Mouse (Mus musculus) hindbrain, embryonic 16.5 days (tissue): ENCODE measurements at regions not wholly inside any gene's neighbourhood (a gene's known extent, or its start where the extent isn't known, plus 50 kb on each side); places are given as distances from the start of the nearest gene placed in this dataset.
A peak's percentile ranks its signal among the peaks of the same experiment; 100 is the strongest.
"Not testable (repeated sequence)": the region's sequence is repeated elsewhere in the genome, so short reads cannot be mapped to it uniquely, and the experiment has no call there.

Experiments used
- ATAC-seq: fragments of 200-750 bp; cut with Nextera tagmentation; 2 replicates; pipeline ENCODE4 v1.8.0; 2017; ENCODE audit warnings: moderate TSS enrichment, moderate library complexity
- H3K27ac ChIP-seq: fragments of 300-500 bp; sonication (generic); 2 replicates; pipeline ENCODE4 v1.5.1; 2014; ENCODE audit warnings: low read depth, mild to moderate bottlenecking, control low read depth, low read length, moderate library complexity
- H3K27me3 ChIP-seq: fragments of 300-500 bp; sonication (generic); replicated peaks from 2 replicates; pipeline ENCODE4 v1.6.1; 2014; ENCODE audit warnings: low read length; ENCODE audit not compliant: control insufficient read depth, insufficient read depth
- H3K36me3 ChIP-seq: fragments of 300-500 bp; sonication (generic); 2 replicates; pipeline ENCODE4 v1.6.1; 2014; ENCODE audit warnings: mild to moderate bottlenecking, low read length, moderate library complexity, mixed read lengths; ENCODE audit not compliant: control insufficient read depth, insufficient read depth
- H3K4me1 ChIP-seq: fragments of 300-500 bp; sonication (generic); 2 replicates; pipeline ENCODE4 v1.6.1; 2014; ENCODE audit warnings: low read depth, low read length; ENCODE audit not compliant: control insufficient read depth, insufficient read depth
- H3K4me2 ChIP-seq: fragments of 300-500 bp; sonication (generic); 2 replicates; pipeline ENCODE4 v1.6.1; 2014; ENCODE audit warnings: mild to moderate bottlenecking, low read length, control low read depth, moderate library complexity
- H3K4me3 ChIP-seq: fragments of 300-500 bp; sonication (generic); 2 replicates; pipeline ENCODE4 v1.5.1; 2014; ENCODE audit warnings: mild to moderate bottlenecking, low read length, control low read depth, moderate library complexity
- H3K9ac ChIP-seq: fragments of 300-500 bp; sonication (generic); 2 replicates; pipeline ENCODE4 v1.6.1; 2014; ENCODE audit warnings: low read depth, mild to moderate bottlenecking, control low read depth, low read length, moderate library complexity
- H3K9me3 ChIP-seq: fragments of 300-500 bp; sonication (generic); 2 replicates; pipeline ENCODE4 v1.6.1; 2014; ENCODE audit warnings: mild to moderate bottlenecking, low read length, moderate library complexity; ENCODE audit not compliant: control insufficient read depth
- WGBS: fragments of 180-500 bp; shearing (Covaris S2); extraction: QIAGEN DNeasy Blood & Tissue Kit; methylation state at CpG from one replicate; pipeline ENCODE4 v1.1.7; 2014; 5-methylcytosine and 5-hydroxymethylcytosine counted together

- whole genome bisulfite sequencing, result 4% methylated on average over 1 of the region's 1 CpGs
- Histone ChIP-seq H3K4me3 (no peak overlapping the region), H3K27me3 (no peaks in the 10 kb centered on the region), H3K4me2 (no peak overlapping the region), H3K4me1 (peaks cover 11% of the 10 kb centered on the region), H3K9me3 (peaks cover 4% of the 10 kb centered on the region), H3K9ac (no peak overlapping the region), H3K27ac (no peak overlapping the region), H3K36me3 (no peaks in the 10 kb centered on the region)
- ATAC-seq, result peak; percentile 58; the same call in 1 of the 2 replicates
These were observed 160.1 kb upstream of the Map1b start for GRCm38 (mm10) chr13:99676393-99676792.

DNA sequence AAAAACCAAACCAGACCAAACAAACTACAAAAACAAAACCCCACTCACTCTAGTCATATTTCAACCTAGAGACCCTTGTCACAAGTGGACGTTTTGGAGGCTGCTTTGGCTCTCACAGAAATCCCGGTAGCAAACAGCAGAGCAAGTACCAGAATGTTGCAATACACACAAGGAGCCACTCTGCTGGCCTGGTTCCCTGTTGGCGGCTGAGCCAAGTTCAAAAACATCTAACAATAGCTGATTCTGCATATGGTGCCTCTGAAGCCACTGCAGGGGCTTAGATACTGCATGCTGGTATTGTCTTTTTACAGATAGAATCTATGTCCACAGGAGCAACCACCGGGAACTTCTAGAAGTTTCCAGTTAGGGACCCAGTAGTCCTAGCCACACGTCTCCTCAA is 159.6 kb upstream of the Map1b start:
- peaks cover 14% of the 10 kb centered on the region for H3K4me1 ChIP-seq
- WGBS, result 55% methylated on average over 5 of the region's 5 CpGs
- H3K9me3 ChIP-seq, result peaks cover 4% of the 10 kb centered on the region
- no peak overlapping the region for H3K27ac ChIP-seq
- no peaks in the 10 kb centered on the region for H3K36me3 ChIP-seq
- H3K4me3 ChIP-seq, result no peak overlapping the region
- no peak overlapping the region for H3K9ac ChIP-seq
- no peak overlapping the region for H3K4me2 ChIP-seq
- ATAC-seq, result no peak
- no peaks in the 10 kb centered on the region for H3K27me3 ChIP-seq

GRCm38 (mm10) chr13:99672714-99673113 is 156.4 kb upstream of the Map1b start:
- Histone ChIP-seq H3K36me3 (no peaks in the 10 kb centered on the region), H3K4me1 (peaks cover 11% of the 10 kb centered on the region), H3K27ac (no peak overlapping the region), H3K9me3 (no peaks in the 10 kb centered on the region), H3K9ac (no peak overlapping the region), H3K4me2 (no peak overlapping the region), H3K4me3 (no peak overlapping the region), H3K27me3 (no peaks in the 10 kb centered on the region)
- 69% methylated on average over 1 of the region's 1 CpGs for WGBS
- no peak for ATAC-seq

DNA sequence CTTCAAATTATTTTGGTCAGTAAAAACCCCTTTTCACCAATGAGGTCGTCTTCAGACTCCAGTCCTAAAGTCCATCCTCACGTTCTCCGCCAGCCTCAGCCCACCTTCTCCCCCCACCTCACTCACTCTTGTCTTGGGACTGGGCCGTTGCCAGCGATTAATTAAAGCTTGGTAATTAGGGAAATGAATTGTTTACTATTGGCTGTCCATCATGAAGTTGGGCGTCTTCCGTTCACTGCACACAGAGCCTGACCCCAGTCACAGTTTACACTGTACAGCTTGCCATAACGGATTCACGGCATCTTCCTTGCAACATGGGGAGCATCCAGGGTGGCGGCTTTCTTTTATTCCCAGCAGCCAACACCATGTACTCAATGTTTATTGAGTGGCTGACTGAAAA is 155.4 kb upstream of the Map1b start:
- no peaks in the 10 kb centered on the region for H3K36me3 ChIP-seq
- H3K27me3 ChIP-seq, result no peaks in the 10 kb centered on the region
- no peak overlapping the region for H3K4me2 ChIP-seq
- ATAC-seq, result no peak
- no peak overlapping the region for H3K9ac ChIP-seq
- no peak overlapping the region for H3K4me3 ChIP-seq
- WGBS, result 38% methylated on average over 10 of the region's 10 CpGs
- peaks cover 11% of the 10 kb centered on the region for H3K4me1 ChIP-seq
- H3K27ac ChIP-seq, result no peak overlapping the region
- no peaks in the 10 kb centered on the region for H3K9me3 ChIP-seq

DNA sequence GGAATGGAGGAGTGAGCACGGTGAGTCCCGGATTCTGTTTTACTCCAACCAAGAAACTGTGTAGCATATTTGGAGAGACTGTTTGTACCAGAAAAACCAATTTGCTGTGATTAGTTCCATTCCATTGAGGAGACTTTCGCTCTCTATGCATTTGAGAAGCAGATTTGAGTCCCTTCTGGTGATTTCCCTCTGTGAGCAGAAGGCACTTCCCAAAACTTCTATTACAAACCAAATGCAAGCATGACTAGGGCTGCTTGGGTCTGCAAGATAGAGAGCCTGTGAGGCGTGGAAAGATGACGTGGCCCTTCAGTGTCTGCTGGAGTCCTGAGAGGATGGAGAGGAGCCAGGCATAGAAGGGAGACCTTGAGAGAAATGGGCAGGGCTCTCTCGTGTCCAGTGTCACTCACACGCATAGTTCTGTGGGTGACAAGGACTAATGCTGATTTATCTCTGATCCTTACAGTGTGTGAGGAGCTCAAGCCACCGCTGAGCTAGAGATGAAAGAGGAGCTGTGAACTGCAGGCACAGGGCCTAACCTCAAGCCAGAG is 153.7 kb upstream of the Map1b start:
- H3K27me3 ChIP-seq, result no peaks in the 10 kb centered on the region
- no peaks in the 10 kb centered on the region for H3K9me3 ChIP-seq
- WGBS, result 82% methylated on average over 8 of the region's 8 CpGs
- no peak overlapping the region for H3K4me2 ChIP-seq
- no peak overlapping the region for H3K27ac ChIP-seq
- no peak for ATAC-seq
- no peak overlapping the region for H3K9ac ChIP-seq
- H3K4me3 ChIP-seq, result no peak overlapping the region
- no peaks in the 10 kb centered on the region for H3K36me3 ChIP-seq
- peaks cover 11% of the 10 kb centered on the region for H3K4me1 ChIP-seq

GRCm38 (mm10) chr13:99668613-99669012 is 152.3 kb upstream of the Map1b start:
- Histone ChIP-seq H3K4me2 (no peak overlapping the region), H3K9me3 (no peaks in the 10 kb centered on the region), H3K9ac (no peak overlapping the region), H3K4me1 (peaks cover 11% of the 10 kb centered on the region), H3K27ac (no peak overlapping the region), H3K36me3 (no peaks in the 10 kb centered on the region), H3K27me3 (no peaks in the 10 kb centered on the region), H3K4me3 (no peak overlapping the region)
- peak; percentile 53 for ATAC-seq
- 48% methylated on average over 8 of the region's 8 CpGs for WGBS

DNA sequence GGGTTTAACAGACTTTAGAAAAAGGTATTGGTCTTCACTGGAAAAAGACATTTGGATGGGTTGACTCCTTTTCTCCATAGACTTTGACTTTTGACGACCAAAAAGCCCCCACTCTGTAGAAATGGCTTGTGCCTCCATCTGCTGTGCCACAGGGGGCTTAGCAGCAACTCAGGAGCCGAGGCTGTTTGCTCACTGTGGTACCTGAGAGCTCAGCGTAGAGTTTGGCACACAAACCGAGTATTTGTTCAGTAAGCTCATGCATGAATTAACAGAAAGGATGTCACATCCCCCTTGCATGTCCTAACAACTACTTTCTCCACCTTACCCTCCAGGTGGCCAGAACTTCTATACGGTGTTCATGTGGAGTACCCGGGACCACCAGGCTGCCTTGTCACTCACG is 149.7 kb upstream of the Map1b start:
- H3K27ac ChIP-seq, result no peak overlapping the region
- H3K4me1 ChIP-seq, result no peaks in the 10 kb centered on the region; the same call in 1 of the 2 replicates
- H3K4me2 ChIP-seq, result no peak overlapping the region
- H3K9me3 ChIP-seq, result no peaks in the 10 kb centered on the region
- ATAC-seq, result no peak
- no peak overlapping the region for H3K9ac ChIP-seq
- no peaks in the 10 kb centered on the region for H3K36me3 ChIP-seq
- WGBS, result 66% methylated on average over 7 of the region's 7 CpGs
- H3K27me3 ChIP-seq, result no peaks in the 10 kb centered on the region
- H3K4me3 ChIP-seq, result no peak overlapping the region

DNA sequence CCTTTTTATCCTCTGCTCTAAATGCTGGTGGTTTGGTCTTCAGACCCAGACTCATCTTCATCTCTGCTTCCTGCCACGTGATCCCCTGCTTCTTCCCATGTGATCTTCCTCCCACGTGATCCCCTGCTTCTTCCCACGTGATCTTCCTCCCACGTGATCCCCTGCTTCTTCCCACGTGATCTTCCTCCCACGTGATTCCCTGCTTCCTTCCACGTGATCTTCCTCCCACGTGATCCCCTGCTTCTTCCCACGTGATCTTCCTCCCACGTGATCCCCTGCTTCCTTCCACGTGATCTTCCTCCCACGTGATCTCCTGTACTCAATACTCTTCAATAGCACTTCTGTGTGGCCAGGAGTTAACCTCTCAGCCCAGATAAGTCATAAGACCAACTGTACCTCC is 147.1 kb upstream of the Map1b start:
- ATAC-seq, H3K9me3 ChIP-seq, H3K36me3 ChIP-seq, H3K4me3 ChIP-seq, H3K4me2 ChIP-seq, H3K27me3 ChIP-seq, H3K4me1 ChIP-seq, H3K9ac ChIP-seq, H3K27ac ChIP-seq: not testable (repeated sequence)
- WGBS, result 89% methylated on average over 12 of the region's 12 CpGs

DNA sequence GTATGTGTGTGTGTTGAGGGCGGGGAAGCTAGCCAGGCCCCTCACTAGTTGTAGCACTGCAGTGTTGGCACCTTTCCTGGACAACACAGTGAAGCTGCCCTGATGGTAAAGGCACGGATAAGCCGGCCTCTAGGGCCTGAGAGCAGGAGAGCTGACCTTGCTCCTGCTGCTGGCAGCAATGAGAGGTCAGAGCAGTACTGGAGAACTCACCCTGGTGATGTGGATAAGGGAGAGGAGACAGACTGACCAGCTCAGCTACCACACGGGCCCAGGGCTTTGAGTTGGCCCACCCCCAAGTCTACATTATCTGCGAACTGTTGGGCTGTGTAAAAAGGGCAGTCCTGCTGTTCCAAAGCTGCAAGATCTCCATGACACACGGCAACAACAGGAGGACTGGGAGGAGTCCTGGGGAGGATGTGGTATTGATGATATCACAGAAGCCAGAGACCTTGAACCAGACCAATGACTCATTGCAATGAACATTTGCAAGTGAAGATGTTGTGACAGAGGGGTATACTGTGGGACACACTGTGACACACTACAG is 131.4 kb upstream of the Map1b start:
- no peaks in the 10 kb centered on the region for H3K9me3 ChIP-seq
- WGBS, result 58% methylated on average over 6 of the region's 6 CpGs
- no peak overlapping the region for H3K4me2 ChIP-seq
- no peak overlapping the region for H3K4me3 ChIP-seq
- no peaks in the 10 kb centered on the region for H3K36me3 ChIP-seq
- H3K27ac ChIP-seq, result peak overlapping the region; percentile 19; the same call in 1 of the 2 replicates
- H3K9ac ChIP-seq, result no peak overlapping the region
- no peak for ATAC-seq
- peaks cover 6% of the 10 kb centered on the region for H3K4me1 ChIP-seq
- H3K27me3 ChIP-seq, result no peaks in the 10 kb centered on the region
